Mouse (Mus musculus) inflammation-experienced regulatory T-cells (primary cell): ENCODE measurements around the gene Nupr1. TPM values are rescaled to one million over a fixed set of nuclear protein-coding genes. Genes with fewer than 3 reads are reported as not detected.

Experiments
- polyA plus RNA-seq, 2 experiments: library from polyadenylated mRNA; unstranded; fragments of 100-300 nt; shearing (Covaris generic); gene quantifications; one replicate each; pipeline ENCODE4 v1.2.1; 2017

Nupr1 gene
- 10 to 100 TPM in 1 of 2 experiments, 1 to 10 TPM in 1; 6.0 to 12.8 TPM for polyA plus RNA-seq

GRCm38 (mm10) chr7:126630824-126631518, at the start of gene Nupr1:
Gene Nupr1 (minus strand): TSS chr7:126630861.

GRCm38 (mm10) chr7:126676207-126676606, 45.5 kb upstream of the Nupr1 start, which contains the start of gene Sult1a1:
Gene Sult1a1 (minus strand): TSS chr7:126676432.

GRCm38 (mm10) chr7:126649231-126650051, 18.8 kb upstream of the Nupr1 start, which contains the start of gene Sgf29:
Gene Sgf29 (plus strand): TSS chr7:126649309.

DNA sequence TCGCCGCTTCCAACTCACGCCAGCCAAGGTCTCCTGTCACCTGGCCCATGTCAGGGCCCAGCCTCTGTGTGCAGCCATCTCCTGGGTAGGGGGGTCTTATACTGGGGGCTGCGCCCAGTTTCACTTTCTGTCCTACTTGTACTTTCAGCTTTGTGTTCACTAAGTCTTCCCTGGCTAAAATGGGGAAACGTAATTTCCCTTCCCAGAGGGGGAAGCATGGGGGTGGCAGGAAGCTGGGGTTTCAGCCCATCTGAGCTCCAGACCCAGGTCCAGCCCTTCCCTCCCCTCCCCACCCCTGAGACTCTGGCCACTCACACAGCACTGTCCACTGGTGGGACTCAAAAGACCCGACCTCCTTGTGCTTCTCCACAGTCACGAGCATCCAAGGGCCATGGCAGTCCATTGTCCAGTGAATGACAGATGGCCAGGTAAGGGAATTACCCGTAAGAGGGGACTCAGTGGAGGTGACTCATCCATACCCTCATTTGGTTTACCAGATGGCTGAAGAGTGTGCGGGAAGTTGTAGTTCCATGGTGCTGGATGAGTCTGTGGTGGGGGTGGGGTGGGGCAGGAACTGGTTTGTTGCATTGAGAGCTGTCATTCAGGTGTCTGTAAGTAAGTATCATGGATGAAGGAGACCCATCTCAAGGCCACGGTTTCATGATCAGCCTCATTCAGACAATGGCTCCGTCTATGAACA, 35.6 kb downstream of the Nupr1 start, which contains the start of gene Il27:
Gene Il27, minus strand, starts transcription at position 80 of the 700 bp plus-strand sequence.

DNA sequence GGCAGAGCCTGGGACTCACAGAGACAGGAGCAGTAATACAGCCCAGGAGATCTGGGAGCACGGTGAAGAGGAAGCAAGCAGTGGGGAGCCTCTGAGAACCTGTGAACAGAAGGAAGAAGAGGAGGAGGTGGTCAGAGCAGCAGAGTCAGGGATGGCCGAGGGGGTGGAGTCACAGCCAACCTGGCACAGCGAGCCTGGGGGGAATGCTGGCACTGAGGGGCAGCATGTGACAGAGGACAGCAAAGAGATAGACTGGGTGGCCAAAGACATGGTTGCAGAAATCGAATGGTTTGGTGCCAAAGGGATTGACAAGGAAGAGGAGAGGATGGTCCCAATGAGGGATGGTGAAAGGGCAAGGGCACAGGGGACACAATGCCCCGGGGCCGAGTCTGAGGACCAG, 44.9 kb downstream of the Nupr1 start, which contains the start of gene Cln3:
Gene Cln3, minus strand, starts transcription at position 101 of the 400 bp plus-strand sequence.

DNA sequence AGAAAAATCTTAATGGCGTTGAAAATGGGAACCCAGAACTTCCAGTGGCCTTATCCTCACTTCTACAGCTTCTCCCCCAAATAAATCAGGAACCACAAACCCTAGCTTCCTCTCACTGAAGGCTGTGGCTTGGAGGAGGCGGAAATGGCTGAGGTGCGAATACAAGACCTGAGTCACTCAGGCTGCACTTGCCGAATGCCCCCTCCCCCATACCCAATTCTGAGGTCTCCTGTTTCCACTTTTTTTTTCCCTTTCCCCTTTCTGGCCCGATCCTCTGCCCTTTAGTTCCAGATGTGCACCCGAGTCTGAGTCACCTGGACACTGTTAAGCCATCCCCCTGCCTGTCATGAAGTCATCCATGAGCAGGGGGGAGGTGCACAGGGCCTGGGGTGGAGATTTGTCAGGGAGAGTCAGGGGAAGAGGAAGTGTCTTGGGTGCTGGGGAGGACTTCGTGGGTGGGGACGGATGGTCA, 46.1 kb downstream of the Nupr1 start, which contains the start of gene Apobr:
Gene Apobr, plus strand, starts transcription at position 437 of the 472 bp plus-strand sequence.

Other genes with a start within 250 kb of the Nupr1 start
- gene Nfatc2ip, start 234.1 kb downstream of the Nupr1 start, polyA plus RNA-seq: 1 to 10 TPM; 4.3 to 5.5 TPM
- 10 to 100 TPM in 1 of 2 experiments, 1 to 10 TPM in 1; 5.3 to 17.9 TPM for gene Cd19, start 216.0 kb downstream of the Nupr1 start, polyA plus RNA-seq
- 10 to 100 TPM; 59.6 to 64.4 TPM for gene Rabep2, start 202.1 kb downstream of the Nupr1 start, polyA plus RNA-seq
- gene Atp2a1, start 167.8 kb downstream of the Nupr1 start, polyA plus RNA-seq: 1 to 10 TPM in 1 of 2 experiments, under 1 TPM in 1; 0.66 to 1.6 TPM
- gene Sh2b1, start 155.4 kb downstream of the Nupr1 start, polyA plus RNA-seq: 10 to 100 TPM; 47.9 to 49.6 TPM
- gene Tufm, start 143.5 kb downstream of the Nupr1 start, polyA plus RNA-seq: 100 to 1,000 TPM; 101 to 104 TPM
- 100 to 1,000 TPM; 103 TPM for gene Atxn2l, start 127.4 kb downstream of the Nupr1 start, polyA plus RNA-seq
- 100 to 1,000 TPM; 157 to 175 TPM for gene Eif3c, start 64.5 kb downstream of the Nupr1 start, polyA plus RNA-seq
- 1 to 10 TPM; 3.1 to 5.4 TPM for gene Apobr, start 45.9 kb downstream of the Nupr1 start, polyA plus RNA-seq
- 100 to 1,000 TPM in 1 of 2 experiments, 10 to 100 TPM in 1; 81.6 to 107 TPM for gene Cln3, start 45.0 kb downstream of the Nupr1 start, polyA plus RNA-seq
- gene Il27, start 35.9 kb downstream of the Nupr1 start, polyA plus RNA-seq: under 1 TPM in 1 of 2 experiments, not detected in 1; 0.42 TPM
- gene Sgf29, start 18.4 kb upstream of the Nupr1 start, polyA plus RNA-seq: 100 to 1,000 TPM; 114 to 118 TPM
- gene Sult1a1, start 45.6 kb upstream of the Nupr1 start, polyA plus RNA-seq: under 1 TPM; 0.20 to 0.48 TPM
- 100 to 1,000 TPM; 104 to 113 TPM for gene Bola2, start 64.5 kb upstream of the Nupr1 start, polyA plus RNA-seq
- gene Slx1b, start 64.9 kb upstream of the Nupr1 start, polyA plus RNA-seq: 10 to 100 TPM in 1 of 2 experiments, 1 to 10 TPM in 1; 8.3 to 10.8 TPM
- gene Coro1a, start 76.9 kb upstream of the Nupr1 start, polyA plus RNA-seq: 1,000 to 10,000 TPM; 2,830 to 3,089 TPM
- 10 to 100 TPM; 32.8 to 38.7 TPM for gene Mapk3, start 128.7 kb upstream of the Nupr1 start, polyA plus RNA-seq
- gene Gdpd3, start 135.5 kb upstream of the Nupr1 start, polyA plus RNA-seq: 1 to 10 TPM in 1 of 2 experiments, under 1 TPM in 1; 0.89 to 1.3 TPM
- 100 to 1,000 TPM; 490 to 573 TPM for gene Ypel3, start 146.1 kb upstream of the Nupr1 start, polyA plus RNA-seq
- gene Tbx6, start 150.6 kb upstream of the Nupr1 start, polyA plus RNA-seq: 1 to 10 TPM; 4.3 to 6.4 TPM
- gene Ppp4c, start 161.6 kb upstream of the Nupr1 start, polyA plus RNA-seq: 100 to 1,000 TPM; 363 to 467 TPM
- under 1 TPM; 0.16 to 0.97 TPM for gene Fam57b, start 166.8 kb upstream of the Nupr1 start, polyA plus RNA-seq
- not detected for gene 4930451I11Rik, start 200.8 kb upstream of the Nupr1 start, polyA plus RNA-seq
- gene Doc2a, start 216.6 kb upstream of the Nupr1 start, polyA plus RNA-seq: not detected
- 1 to 10 TPM; 7.9 to 8.7 TPM for gene Hirip3, start 231.1 kb upstream of the Nupr1 start, polyA plus RNA-seq
- gene Ino80e, start 231.5 kb upstream of the Nupr1 start, polyA plus RNA-seq: 10 to 100 TPM; 75.8 to 78.6 TPM